In the genomic region with DNA sequence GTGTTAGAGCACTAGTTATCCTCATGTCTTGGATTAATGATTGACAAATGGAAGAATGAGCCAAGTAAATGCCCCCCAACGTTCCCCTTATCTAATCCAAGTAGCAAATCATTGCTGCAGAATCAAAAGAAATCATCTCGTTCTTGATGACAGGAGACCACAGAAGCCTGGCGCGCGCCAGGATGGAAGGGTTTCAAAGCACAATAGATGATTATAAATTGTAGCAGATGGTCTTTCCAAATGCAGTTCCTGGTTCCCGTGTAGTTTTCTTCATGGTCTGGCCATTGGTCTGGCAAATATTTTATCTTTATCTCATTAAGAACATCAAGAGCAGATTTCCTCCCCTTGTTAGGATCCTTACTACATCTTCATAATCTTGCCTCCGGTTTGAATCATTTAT, we compare ENCODE assay signal across 16 mouse cellular contexts.
A peak's percentile ranks its signal among the peaks of the same experiment; 100 is the strongest.
DNase-seq lines count a peak whose midpoint lies in the region; ATAC-seq and TF ChIP-seq lines count a peak whose summit lies in the region.
"Had no signal": no experiment of that assay in that cellular context is flagged by ENCODE, and none has a peak within 500 bp of the region (broad histone marks: within the 10 kb centered on the region; RNA-seq: fewer than 3 reads in every experiment).

No protein-coding gene starts in this region.

- WGBS in forebrain, embryonic 16.5 days = 37% methylated on average over 7 of the region's 7 CpGs
- WGBS in forebrain, embryonic 12.5 days = 75% methylated on average over 7 of the region's 7 CpGs
- WGBS in midbrain, postnatal 0 days = 43% methylated on average over 7 of the region's 7 CpGs
- WGBS in midbrain, embryonic 13.5 days = 65% methylated on average over 7 of the region's 7 CpGs

- H3K4me2 ChIP-seq in forebrain, embryonic 16.5 days (ENCODE audit: low read length) = no peak overlapping the region
- no peak overlapping the region for H3K4me2 ChIP-seq in forebrain, embryonic 12.5 days
- no peak overlapping the region for H3K4me2 ChIP-seq in midbrain, postnatal 0 days (ENCODE audit: low read depth, low read length, poor library complexity, severe bottlenecking)
- H3K4me2 ChIP-seq in midbrain, embryonic 13.5 days (replicated peaks) = no peak overlapping the region
- H3K4me2 ChIP-seq: heart, embryonic 12.5 days; limb, embryonic 13.5 days; stomach, embryonic 15.5 days had no signal

- H3K36me3 ChIP-seq in forebrain, embryonic 16.5 days (ENCODE audit: control insufficient read depth, insufficient read depth) = no peaks in the 10 kb centered on the region
- no peaks in the 10 kb centered on the region for H3K36me3 ChIP-seq in forebrain, embryonic 12.5 days (replicated peaks)
- H3K36me3 ChIP-seq in midbrain, postnatal 0 days (ENCODE audit: insufficient read depth, low read length) = no peaks in the 10 kb centered on the region
- no peaks in the 10 kb centered on the region for H3K36me3 ChIP-seq in midbrain, embryonic 13.5 days
- H3K36me3 ChIP-seq: heart, embryonic 12.5 days; limb, embryonic 13.5 days; midbrain, embryonic 10.5 days; stomach, embryonic 15.5 days had no signal

- ATAC-seq in forebrain, embryonic 16.5 days = no peak
- no peak for ATAC-seq in forebrain, embryonic 12.5 days (ENCODE audit: low FRiP score)
- ATAC-seq in midbrain, postnatal 0 days (ENCODE audit: low FRiP score) = no peak
- ATAC-seq in midbrain, embryonic 13.5 days = no peak
- ATAC-seq in megakaryocyte progenitor cell, adult 5-6 weeks (replicated peaks; ENCODE audit: poor library complexity) = no peak

- DNase-seq in midbrain, postnatal 0 days (ENCODE audit: low spot score) = peak; percentile 34
- DNase-seq in cerebellum, postnatal 25 days = peak; percentile 38 to 59
- DNase-seq in urinary bladder, postnatal 25 days (ENCODE audit: low spot score) = no peak
- DNase-seq: adrenal gland, adult 2 months; embryo, embryonic 11 days; heart, postnatal 36 days; lung, postnatal 14 days had no signal

- H3K9ac ChIP-seq in forebrain, embryonic 16.5 days (replicated peaks; ENCODE audit: low read depth, low read length) = no peak overlapping the region
- no peak overlapping the region for H3K9ac ChIP-seq in forebrain, embryonic 12.5 days
- H3K9ac ChIP-seq in midbrain, postnatal 0 days (replicated peaks; ENCODE audit: low read length, poor library complexity, severe bottlenecking) = no peak overlapping the region
- H3K9ac ChIP-seq in midbrain, embryonic 13.5 days (replicated peaks) = no peak overlapping the region
- H3K9ac ChIP-seq: heart, embryonic 12.5 days; limb, embryonic 13.5 days; stomach, embryonic 15.5 days had no signal

- H3K27ac ChIP-seq in forebrain, embryonic 16.5 days (ENCODE audit: low read length) = 0 out of 2 replicates have a peak overlapping the region, but pooled peaks have one; percentile 33
- no peak overlapping the region for H3K27ac ChIP-seq in forebrain, embryonic 12.5 days
- no peak overlapping the region for H3K27ac ChIP-seq in midbrain, postnatal 0 days (ENCODE audit: low read depth, low read length)
- H3K27ac ChIP-seq in midbrain, embryonic 13.5 days = no peak overlapping the region
- H3K27ac ChIP-seq: limb, embryonic 13.5 days; midbrain, embryonic 10.5 days; stomach, embryonic 15.5 days had no signal

- no peaks in the 10 kb centered on the region for H3K9me3 ChIP-seq in forebrain, embryonic 16.5 days (ENCODE audit: control insufficient read depth, low read length)
- H3K9me3 ChIP-seq in forebrain, embryonic 12.5 days = no peaks in the 10 kb centered on the region
- H3K9me3 ChIP-seq in midbrain, postnatal 0 days (ENCODE audit: low read length) = no peaks in the 10 kb centered on the region
- no peaks in the 10 kb centered on the region for H3K9me3 ChIP-seq in midbrain, embryonic 13.5 days
- H3K9me3 ChIP-seq: heart, embryonic 12.5 days; limb, embryonic 13.5 days; midbrain, embryonic 10.5 days; stomach, embryonic 15.5 days had no signal

- peaks cover 6% of the 10 kb centered on the region; the same call in 1 of the 2 replicates for H3K4me1 ChIP-seq in forebrain, embryonic 16.5 days (replicated peaks; ENCODE audit: control insufficient read depth, insufficient read depth, low read length)
- H3K4me1 ChIP-seq in forebrain, embryonic 12.5 days = no peaks in the 10 kb centered on the region
- no peaks in the 10 kb centered on the region for H3K4me1 ChIP-seq in midbrain, postnatal 0 days (ENCODE audit: insufficient read depth, low read length)
- H3K4me1 ChIP-seq in midbrain, embryonic 13.5 days (replicated peaks) = no peaks in the 10 kb centered on the region
- H3K4me1 ChIP-seq: limb, embryonic 13.5 days; midbrain, embryonic 10.5 days; stomach, embryonic 15.5 days had no signal

- H3K27me3 ChIP-seq in forebrain, embryonic 16.5 days (replicated peaks; ENCODE audit: control insufficient read depth, insufficient read depth, low read length) = no peaks in the 10 kb centered on the region
- H3K27me3 ChIP-seq in forebrain, embryonic 12.5 days = no peaks in the 10 kb centered on the region
- no peaks in the 10 kb centered on the region for H3K27me3 ChIP-seq in midbrain, postnatal 0 days (ENCODE audit: insufficient read depth, low read length)
- no peaks in the 10 kb centered on the region for H3K27me3 ChIP-seq in midbrain, embryonic 13.5 days
- H3K27me3 ChIP-seq: heart, embryonic 12.5 days; limb, embryonic 13.5 days; stomach, embryonic 15.5 days had no signal

- no peak for TF ChIP-seq CTCF in midbrain, postnatal 0 days (IDR thresholded peaks at IDR 0.05)

- H3K4me3 ChIP-seq in forebrain, embryonic 16.5 days (replicated peaks; ENCODE audit: low read length) = no peak overlapping the region
- no peak overlapping the region for H3K4me3 ChIP-seq in forebrain, embryonic 12.5 days (replicated peaks)
- no peak overlapping the region for H3K4me3 ChIP-seq in midbrain, postnatal 0 days (ENCODE audit: low read depth, low read length)
- H3K4me3 ChIP-seq in midbrain, embryonic 13.5 days (replicated peaks) = no peak overlapping the region
- H3K4me3 ChIP-seq: erythroblast, embryonic 14.5 days; heart, embryonic 12.5 days; limb, embryonic 13.5 days; midbrain, embryonic 10.5 days; stomach, embryonic 15.5 days had no signal
